Mouse (Mus musculus) megakaryocyte progenitor cell, adult 5-6 weeks (primary cell): ENCODE measurements around the gene Lipt1. TPM values are rescaled to one million over a fixed set of nuclear protein-coding genes. Genes with fewer than 3 reads are reported as not detected.

Source experiments
- ATAC-seq: replicated peaks from 2 replicates; pipeline ENCODE4 v1.8.0; 2016; ENCODE audit warnings: mild to moderate bottlenecking, moderate TSS enrichment, inconsistent platforms; ENCODE audit not compliant: poor library complexity
- total RNA-seq, 2 experiments: library from RNA; stranded (forward) in 1 of 2; stranded (reverse) in 1 of 2; fragments of 157-497, 149-512 nt in 1 of 2; fragments of 200-1000 nt in 1 of 2; gene quantifications; 2 replicates each; pipeline versions ENCODE4 v1.2.3 to v1.2.4; 2015 to 2017

The Lipt1 gene
- total RNA-seq, 2 experiments from 2014 or later, result 5.8 to 8.0 TPM

DNA sequence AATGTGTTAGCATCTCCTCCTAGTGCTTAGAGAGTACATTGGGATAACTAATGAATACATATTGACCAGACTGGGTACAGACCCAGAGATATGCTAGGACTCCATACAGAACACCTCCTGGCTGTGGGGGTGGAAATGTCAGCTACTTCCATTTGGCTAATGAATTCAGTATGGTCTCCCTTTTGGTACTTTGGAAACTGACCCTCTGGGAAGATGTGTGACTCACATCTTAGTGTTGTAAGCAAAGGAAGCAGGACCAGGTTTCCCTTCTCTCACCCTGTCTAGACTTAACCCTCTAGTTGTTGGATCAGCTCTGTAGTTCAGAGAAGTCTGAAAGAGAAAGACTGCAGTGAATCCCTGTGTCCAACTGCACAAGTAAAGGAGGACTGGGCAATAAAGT, 23.1 kb downstream of the Lipt1 start:
- no peak for ATAC-seq

DNA sequence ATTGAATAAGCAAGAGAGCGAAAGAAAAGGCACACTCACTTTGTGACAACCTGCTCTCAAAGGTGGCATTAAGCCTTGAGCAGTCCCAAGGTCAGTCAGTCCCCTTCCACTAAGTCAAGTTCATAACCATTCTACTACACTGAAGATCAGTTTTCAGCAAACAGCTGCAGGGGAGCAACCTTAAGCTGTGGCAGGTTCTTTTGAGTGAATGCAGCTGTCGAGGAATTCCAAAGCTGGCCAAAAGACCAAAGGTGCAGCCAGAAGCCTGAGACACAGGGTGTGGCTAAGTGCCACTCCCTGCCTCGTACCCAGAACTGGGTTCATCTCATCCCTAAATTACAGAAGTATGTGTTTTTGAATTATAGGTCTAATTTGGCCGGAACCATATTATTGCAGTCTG, 28.3 kb downstream of the Lipt1 start:
- no peak for ATAC-seq

DNA sequence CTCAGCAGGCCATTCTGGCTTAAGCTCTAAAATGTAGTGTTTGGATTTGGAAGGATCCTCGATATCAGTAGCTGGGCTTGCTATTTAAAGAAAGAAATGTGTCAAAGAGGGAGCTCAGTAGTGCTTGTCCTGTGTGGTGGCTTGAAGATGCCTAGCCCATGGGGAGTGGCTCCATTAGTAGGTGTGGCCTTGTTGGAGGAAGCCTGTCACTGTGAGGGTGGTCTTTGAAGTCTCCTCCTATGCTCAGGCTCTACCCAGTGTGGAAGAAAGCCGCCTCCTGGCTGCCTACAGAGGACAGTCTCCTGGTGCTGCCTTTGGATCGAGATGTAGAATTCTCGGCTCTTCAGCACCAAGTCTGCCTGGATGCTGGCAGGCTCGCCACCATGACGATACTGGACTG, 28.8 kb downstream of the Lipt1 start:
- no peak for ATAC-seq

DNA sequence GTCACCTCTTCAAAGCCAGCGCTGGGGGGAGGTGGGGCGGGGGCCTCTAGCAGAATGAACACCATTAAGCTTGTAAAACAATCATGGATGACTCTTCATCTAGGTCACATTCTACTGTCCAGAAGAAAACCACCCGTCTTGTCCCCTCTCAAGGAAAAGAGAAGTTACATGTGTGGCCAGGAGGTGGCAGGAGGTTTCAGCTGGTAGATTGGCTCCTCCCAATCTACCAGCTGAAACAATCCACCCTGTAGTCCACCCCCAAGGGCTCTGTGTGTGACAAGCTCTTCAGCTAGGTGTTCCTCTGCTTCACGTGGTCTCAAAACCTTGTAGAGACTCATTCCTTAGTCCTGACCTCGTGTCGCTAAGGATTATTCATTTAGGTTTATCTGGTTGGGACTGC, 31.6 kb downstream of the Lipt1 start:
- peak; percentile 92 for ATAC-seq

DNA sequence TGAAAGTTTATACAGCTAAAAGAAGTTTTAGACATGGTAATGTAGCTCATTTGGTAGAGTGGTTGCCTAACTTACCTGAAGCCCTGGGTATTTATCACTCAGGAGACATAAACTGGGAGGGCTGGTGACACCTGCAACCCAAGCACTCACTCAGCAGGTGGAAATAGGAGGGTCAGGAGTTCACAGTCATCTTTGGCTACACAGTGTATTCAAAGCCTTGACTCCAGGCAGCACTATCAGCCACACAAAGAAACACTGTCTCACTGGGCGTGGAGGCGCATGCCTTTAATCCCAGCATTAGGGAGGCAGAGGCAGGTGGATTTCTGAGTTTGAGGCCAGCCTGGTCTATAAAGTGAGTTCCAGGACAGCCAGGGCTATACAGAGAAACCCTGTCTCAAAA, 41.2 kb downstream of the Lipt1 start:
- ATAC-seq, result no peak

DNA sequence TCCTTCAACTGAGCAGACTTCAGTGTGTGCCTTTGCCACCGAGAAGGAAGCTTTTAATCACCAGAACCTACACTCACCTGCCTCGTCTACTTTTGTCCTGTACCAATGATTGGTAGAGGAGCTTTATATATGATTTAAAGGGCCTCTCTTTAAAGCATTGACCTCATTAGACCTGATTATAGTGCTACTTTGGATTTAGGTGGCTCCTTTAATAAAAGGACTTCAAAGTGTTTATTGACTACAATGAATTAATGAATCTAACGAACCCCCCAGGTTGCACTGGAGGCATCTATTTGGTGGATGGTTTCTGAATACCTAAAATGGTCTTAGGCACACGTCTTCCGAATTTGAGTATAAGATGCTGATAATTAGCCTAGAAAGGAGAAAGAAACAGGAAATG, 44.9 kb downstream of the Lipt1 start, which contains the start of gene Lyg2:
Lyg2 (minus strand) TSS at position 101 of the 400 bp plus-strand sequence.
- no peak for ATAC-seq

DNA sequence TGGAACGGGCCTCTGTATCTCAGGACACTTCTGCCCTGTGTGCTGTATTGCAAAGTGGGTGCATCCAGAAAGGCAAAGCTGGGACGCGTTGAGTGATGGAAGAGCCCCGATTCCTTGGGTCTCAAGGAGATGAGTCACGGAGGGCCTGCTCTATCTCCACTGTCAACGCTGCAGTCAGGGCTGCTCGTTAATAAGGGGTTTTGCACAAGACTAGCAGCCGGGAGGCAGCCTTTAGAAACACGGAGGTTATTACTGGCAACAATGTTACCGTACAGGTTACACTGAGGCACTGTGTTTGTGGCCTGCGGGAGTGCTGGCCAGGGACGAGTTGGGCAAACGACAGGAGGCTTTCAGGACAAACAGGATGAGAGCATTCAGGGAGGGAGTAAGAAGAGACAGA, 46.1 kb downstream of the Lipt1 start:
- no peak for ATAC-seq

DNA sequence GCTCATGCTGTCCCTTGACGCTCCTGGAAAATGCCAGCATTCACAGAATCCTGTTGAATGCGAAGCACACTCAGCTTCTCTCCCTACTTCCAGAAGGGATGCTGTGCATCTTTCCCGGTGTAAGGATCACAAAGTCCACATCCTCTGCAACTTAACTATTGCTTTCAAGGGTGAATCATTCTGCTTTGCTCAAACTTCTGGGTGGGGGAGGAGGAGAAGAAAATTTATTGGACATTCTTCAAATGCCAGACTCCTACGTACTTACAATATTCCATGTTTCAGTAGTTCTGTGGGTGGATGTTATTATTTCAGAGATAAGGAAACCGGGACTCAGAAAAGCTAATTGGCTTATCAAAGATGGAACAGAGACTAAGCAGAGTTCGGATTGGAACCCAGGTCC, 46.6 kb downstream of the Lipt1 start:
- no peak for ATAC-seq

DNA sequence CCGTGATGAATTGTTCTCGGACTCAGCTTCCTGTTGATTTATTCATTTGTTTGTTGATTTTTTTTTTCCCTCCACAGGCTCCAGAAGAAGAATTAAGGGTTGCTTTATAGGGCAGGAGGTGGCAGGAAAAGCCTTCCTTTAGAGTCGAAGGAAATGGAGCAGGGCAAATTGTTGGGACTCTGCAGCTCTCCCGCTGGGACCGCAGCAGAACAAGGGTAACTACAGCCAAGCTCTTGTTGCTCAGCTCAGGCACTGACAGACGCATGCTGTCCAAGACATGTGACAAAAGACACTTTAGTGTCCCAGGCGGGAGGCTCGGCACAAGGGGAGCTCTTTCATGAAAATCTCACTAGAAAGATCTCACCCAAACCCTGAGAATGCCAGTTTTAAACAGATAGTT, 51.0 kb downstream of the Lipt1 start:
- no peak for ATAC-seq

Other genes with a start within 250 kb of the Lipt1 start
- 0.05 and 0.39 TPM in 2 replicates for gene 2010300C02Rik, start 151.7 kb upstream of the Lipt1 start, total RNA-seq (2015)
- gene 2010300C02Rik, start 151.7 kb upstream of the Lipt1 start, total RNA-seq (2017), result 0.14 and 0.17 TPM in 2 replicates
- gene Tsga10, start 5.3 kb upstream of the Lipt1 start, total RNA-seq (2015), result 7.5 and 8.6 TPM in 2 replicates
- gene Tsga10, start 5.3 kb upstream of the Lipt1 start, total RNA-seq (2017), result 8.1 and 9.6 TPM in 2 replicates
- gene Mitd1, start 18.7 kb downstream of the Lipt1 start, total RNA-seq (2015), result 28.2 and 46.0 TPM in 2 replicates
- gene Mitd1, start 18.7 kb downstream of the Lipt1 start, total RNA-seq (2017), result 29.5 and 41.7 TPM in 2 replicates
- 286 TPM in 2 replicates for gene Mrpl30, start 18.7 kb downstream of the Lipt1 start, total RNA-seq (2015)
- gene Mrpl30, start 18.7 kb downstream of the Lipt1 start, total RNA-seq (2017), result 233 and 248 TPM in 2 replicates
- gene Lyg2, start 44.8 kb downstream of the Lipt1 start, total RNA-seq (2015), result not detected in 2 replicates
- gene Lyg2, start 44.8 kb downstream of the Lipt1 start, total RNA-seq (2017), result not detected in 2 replicates
- gene Lyg1, start 86.0 kb downstream of the Lipt1 start, total RNA-seq (2015), result not detected in 2 replicates
- gene Lyg1, start 86.0 kb downstream of the Lipt1 start, total RNA-seq (2017), result not detected in 2 replicates
- gene Txndc9, start 126.2 kb downstream of the Lipt1 start, total RNA-seq (2015), result 52.8 and 64.3 TPM in 2 replicates
- gene Txndc9, start 126.2 kb downstream of the Lipt1 start, total RNA-seq (2017), result 42.6 and 51.7 TPM in 2 replicates
- gene Eif5b, start 126.3 kb downstream of the Lipt1 start, total RNA-seq (2015), result 42.2 and 47.8 TPM in 2 replicates
- 21.8 and 24.6 TPM in 2 replicates for gene Eif5b, start 126.3 kb downstream of the Lipt1 start, total RNA-seq (2017)